In genomic region chr5:106457986-106458476, GRCm38 (mm10) we compare ENCODE assay signal across 9 mouse cellular contexts. TPM values are rescaled to one million over a fixed set of nuclear protein-coding genes. Genes with fewer than 3 reads are reported as not detected.
DNase-seq lines count a peak whose midpoint lies in the region; ATAC-seq and TF ChIP-seq lines count a peak whose summit lies in the region.
"Had no signal": no experiment of that assay in that cellular context is flagged by ENCODE, and none has a peak within 500 bp of the region (broad histone marks: within the 10 kb centered on the region; RNA-seq: fewer than 3 reads in every experiment).

Gene Barhl2 (minus strand): TSS chr5:106458166.

- no peak for DNase-seq in cerebellum, adult 2 months
- DNase-seq in cerebellum, postnatal 36 days, result no peak
- peak; percentile 17 for DNase-seq in ES-CJ7 (ENCODE audit: low read depth, low spot score)
- no peak for DNase-seq in heart, postnatal 0 days (ENCODE audit: low spot score)
- no peak for DNase-seq in liver, postnatal 0 days
- no peak for DNase-seq in left cerebral cortex, postnatal 36 days (ENCODE audit: low spot score in 2 of 2)
- no peak for DNase-seq in urinary bladder, postnatal 4 days (ENCODE audit: low spot score in 2 of 2)
- no peak for DNase-seq in embryo, embryonic 11 days
- DNase-seq: lung, postnatal 14 days had no signal

- no peak for ATAC-seq in heart, postnatal 0 days (ENCODE audit: insufficient read depth, low read depth)
- ATAC-seq in liver, postnatal 0 days, result no peak

- under 1% methylated on average over 54 of the region's 57 CpGs for WGBS in cerebellum, adult 2 months
- under 1% methylated on average over 36 of the region's 57 CpGs for WGBS in heart, postnatal 0 days
- WGBS in liver, postnatal 0 days (ENCODE audit: insufficient replicate concordance), result under 1% methylated on average over 41 of the region's 57 CpGs

- peak within 1 kb of the TSS; percentile 98 for H3K4me3 ChIP-seq in cerebellum, adult 2 months (replicated peaks; ENCODE audit: insufficient read depth, low read depth, low read length)
- peak within 1 kb of the TSS; percentile 55 for H3K4me3 ChIP-seq in heart, postnatal 0 days (ENCODE audit: low read depth, low read length)
- peak within 1 kb of the TSS; percentile 40 for H3K4me3 ChIP-seq in liver, postnatal 0 days (ENCODE audit: low read depth, low read length)

- no peak within 1 kb of the TSS for H3K9ac ChIP-seq in heart, postnatal 0 days (replicated peaks; ENCODE audit: low read depth, low read length)
- H3K9ac ChIP-seq in liver, postnatal 0 days (replicated peaks), result no peak within 1 kb of the TSS

- intact Hi-C loops in left cerebral cortex, postnatal 36 days (cut with DNase I), result loop anchor here (5.0 kb wide), 2 partner anchors 114 to 1264 kb away; no protein-coding TSS in a partner anchor

- no peak; the same call in 1 of the 2 replicates for TF ChIP-seq POLR2A in cerebellum, adult 2 months (IDR thresholded peaks at IDR 0.05; ENCODE audit: borderline replicate concordance, insufficient read depth, low read length)

- no peak for TF ChIP-seq CTCF in cerebellum, adult 2 months (IDR thresholded peaks at IDR 0.05; ENCODE audit: borderline replicate concordance, insufficient read depth, low read depth, low read length)
- TF ChIP-seq CTCF in heart, postnatal 0 days (IDR thresholded peaks at IDR 0.05; ENCODE audit: low read depth), result no peak
- no peak for TF ChIP-seq CTCF in liver, postnatal 0 days (IDR thresholded peaks at IDR 0.05; ENCODE audit: low read depth)

- H3K4me1 ChIP-seq in cerebellum, adult 2 months (ENCODE audit: control insufficient read depth, insufficient read depth, low read length), result no peaks in the 10 kb centered on the region
- peaks cover 7% of the 10 kb centered on the region; the same call in 1 of the 2 replicates for H3K4me1 ChIP-seq in heart, postnatal 0 days (ENCODE audit: control insufficient read depth, insufficient read depth)
- H3K4me1 ChIP-seq in liver, postnatal 0 days (ENCODE audit: insufficient read depth), result peaks cover 6% of the 10 kb centered on the region

- no peaks in the 10 kb centered on the region; the same call in 1 of the 2 replicates for H3K9me3 ChIP-seq in heart, postnatal 0 days (replicated peaks; ENCODE audit: control insufficient read depth, low read length)
- no peaks in the 10 kb centered on the region for H3K9me3 ChIP-seq in liver, postnatal 0 days (ENCODE audit: low read length)

- H3K27ac ChIP-seq in cerebellum, adult 2 months (ENCODE audit: insufficient read depth, low read length), result peak within 1 kb of the TSS; percentile 96
- no peak within 1 kb of the TSS for H3K27ac ChIP-seq in heart, postnatal 0 days (ENCODE audit: low read depth)
- no peak within 1 kb of the TSS for H3K27ac ChIP-seq in liver, postnatal 0 days (ENCODE audit: low read depth)

- peak within 1 kb of the TSS; percentile 79 for H3K4me2 ChIP-seq in heart, postnatal 0 days (ENCODE audit: low read depth, low read length)
- H3K4me2 ChIP-seq in liver, postnatal 0 days (ENCODE audit: low read depth, low read length), result peak within 1 kb of the TSS; percentile 60

- no peaks in the 10 kb centered on the region for H3K36me3 ChIP-seq in heart, postnatal 0 days (replicated peaks; ENCODE audit: control insufficient read depth, insufficient read depth, low read length)
- no peaks in the 10 kb centered on the region for H3K36me3 ChIP-seq in liver, postnatal 0 days (replicated peaks; ENCODE audit: insufficient read depth, low read length)

- no peaks in the 10 kb centered on the region for H3K27me3 ChIP-seq in cerebellum, adult 2 months (ENCODE audit: control insufficient read depth, insufficient read depth, low read length)
- peaks cover 96% of the 10 kb centered on the region for H3K27me3 ChIP-seq in heart, postnatal 0 days (ENCODE audit: control insufficient read depth, insufficient read depth, low read length)
- H3K27me3 ChIP-seq in liver, postnatal 0 days (ENCODE audit: insufficient read depth, low read length), result peaks cover 98% of the 10 kb centered on the region

- no peak for TF ChIP-seq EP300 in heart, postnatal 0 days (IDR thresholded peaks at IDR 0.05; ENCODE audit: low read depth)
- TF ChIP-seq EP300 in liver, postnatal 0 days (IDR thresholded peaks at IDR 0.05; ENCODE audit: low read depth), result no peak

RNA-seq across cellular contexts. Expression of gene Barhl2, which starts in this region (rescaled TPM):
- 33.4 and 38.4 TPM in 2 replicates for polyA plus RNA-seq in cerebellum, adult 2 months (2012; rRNA removed)
- total RNA-seq in heart, postnatal 0 days (2014; rRNA removed; ENCODE audit: low replicate concordance), result not detected in 2 replicates
- not detected in 2 replicates for polyA plus RNA-seq in heart, postnatal 0 days (2015; fragmentation: Nextera tagmentation; extraction: Ambion mirVana)
- not detected in 2 replicates for polyA plus RNA-seq in liver, postnatal 0 days (2015; fragmentation: Nextera tagmentation; extraction: Ambion mirVana)
- 1 to 10 TPM in 1 of 2 experiments, under 1 TPM in 1; 0.62 to 1.2 TPM for total RNA-seq in left cerebral cortex, postnatal 36 days (2021)

Comparison
In these comparisons a context has a peak if more than half of its experiments do, and no peak if none do; other contexts are left out.
1. RNA of gene Barhl2 (polyA plus RNA-seq): 33.4 to 38.4 TPM in cerebellum, adult 2 months; not detected in heart, postnatal 0 days and not detected in liver, postnatal 0 days; every median in the first group is over 10 times any median in the second.
2. H3K4me3 ChIP-seq: peak in every context shown above with its lines; median percentile 98 in cerebellum, adult 2 months; 55 in heart, postnatal 0 days; 40 in liver, postnatal 0 days.